Mouse (Mus musculus): ENCODE measurements around the gene Hrh1. TPM values are rescaled to one million over a fixed set of nuclear protein-coding genes. Genes with fewer than 3 reads are reported as not detected.
A peak's percentile ranks its signal among the peaks of the same experiment; 100 is the strongest.

Gene Hrh1
- polyA plus RNA-seq (2014; fragmentation: Nextera tagmentation; extraction: Ambion mirVana): 0.07 and 0.17 TPM in 2 replicates

GRCm38 (mm10) chr6:114397691-114398217 is at the start of gene Hrh1:
TSS of gene Hrh1 (plus strand) at chr6:114397936.
- peak; percentile 84 for ATAC-seq (ENCODE audit: low FRiP score)

DNA sequence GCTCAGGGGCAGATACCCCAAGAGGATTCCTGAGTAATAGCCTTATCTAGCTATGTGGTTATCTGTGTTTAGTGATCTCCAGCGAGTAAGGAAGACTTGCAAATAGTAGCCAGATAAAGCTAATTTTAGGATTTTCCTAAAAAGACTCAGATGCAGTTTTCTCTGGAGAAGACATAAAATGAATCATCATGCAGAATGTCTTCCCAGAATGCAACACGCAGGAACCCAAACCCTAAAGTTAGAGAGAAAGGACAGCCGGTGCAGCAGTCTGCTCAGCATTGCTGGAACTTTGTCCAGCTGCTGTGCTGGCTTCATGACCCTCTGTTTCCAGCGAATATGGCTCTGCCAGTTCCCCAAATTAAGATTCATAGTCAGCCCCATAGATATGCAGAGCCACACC is 43.1 kb upstream of the Hrh1 start:
- WGBS: 89% methylated on average over 4 of the region's 4 CpGs
- ATAC-seq (ENCODE audit: low FRiP score): no peak
- no peaks in the 10 kb centered on the region for H3K36me3 ChIP-seq (ENCODE audit: control insufficient read depth, insufficient read depth, low read length)

More at GRCm38 (mm10) chr6:114397691-114398217, at the start of gene Hrh1:
- Histone ChIP-seq H3K4me3 (ENCODE audit: low read depth, low read length) (peak within 1 kb of the TSS; percentile 52), H3K27me3 (ENCODE audit: control insufficient read depth, insufficient read depth, low read length) (peaks cover 41% of the 10 kb centered on the region), H3K4me2 (peak within 1 kb of the TSS; percentile 92), H3K9ac (ENCODE audit: low read length) (peak within 1 kb of the TSS; percentile 43), H3K27ac (ENCODE audit: low read depth, low read length) (no peak within 1 kb of the TSS), H3K4me1 (ENCODE audit: control insufficient read depth, insufficient read depth, low read length) (peaks cover 4% of the 10 kb centered on the region; the same call in 1 of the 2 replicates), H3K36me3 (ENCODE audit: control insufficient read depth, insufficient read depth, low read length) (no peaks in the 10 kb centered on the region), H3K9me3 (ENCODE audit: control insufficient read depth, low read length) (no peaks in the 10 kb centered on the region)
- DNase-seq (ENCODE audit: low spot score, missing footprints): peak; percentile 94
- 1% methylated on average over 47 of the region's 56 CpGs for WGBS

GRCm38 (mm10) chr6:114358171-114358570 is 39.6 kb upstream of the Hrh1 start:
- Histone ChIP-seq H3K4me3 (ENCODE audit: low read depth, low read length) (no peak overlapping the region), H3K4me2 (no peak overlapping the region), H3K9ac (ENCODE audit: low read length) (no peak overlapping the region), H3K27me3 (ENCODE audit: control insufficient read depth, insufficient read depth, low read length) (no peaks in the 10 kb centered on the region), H3K4me1 (ENCODE audit: control insufficient read depth, insufficient read depth, low read length) (no peaks in the 10 kb centered on the region), H3K36me3 (ENCODE audit: control insufficient read depth, insufficient read depth, low read length) (no peaks in the 10 kb centered on the region), H3K9me3 (ENCODE audit: control insufficient read depth, low read length) (no peaks in the 10 kb centered on the region), H3K27ac (ENCODE audit: low read depth, low read length) (no peak overlapping the region)
- DNase-seq (ENCODE audit: low spot score, missing footprints) (no peak), ATAC-seq (ENCODE audit: low FRiP score) (no peak)
- WGBS: 79% methylated on average over 3 of the region's 3 CpGs

More for the DNA sequence above, 43.1 kb upstream of the Hrh1 start:
- Histone ChIP-seq H3K9me3 (ENCODE audit: control insufficient read depth, low read length) (no peaks in the 10 kb centered on the region), H3K4me1 (ENCODE audit: control insufficient read depth, insufficient read depth, low read length) (no peaks in the 10 kb centered on the region), H3K27me3 (ENCODE audit: control insufficient read depth, insufficient read depth, low read length) (no peaks in the 10 kb centered on the region), H3K27ac (ENCODE audit: low read depth, low read length) (no peak overlapping the region), H3K4me2 (no peak overlapping the region), H3K4me3 (ENCODE audit: low read depth, low read length) (no peak overlapping the region), H3K9ac (ENCODE audit: low read length) (no peak overlapping the region)
- no peak for DNase-seq (ENCODE audit: low spot score, missing footprints)

DNA sequence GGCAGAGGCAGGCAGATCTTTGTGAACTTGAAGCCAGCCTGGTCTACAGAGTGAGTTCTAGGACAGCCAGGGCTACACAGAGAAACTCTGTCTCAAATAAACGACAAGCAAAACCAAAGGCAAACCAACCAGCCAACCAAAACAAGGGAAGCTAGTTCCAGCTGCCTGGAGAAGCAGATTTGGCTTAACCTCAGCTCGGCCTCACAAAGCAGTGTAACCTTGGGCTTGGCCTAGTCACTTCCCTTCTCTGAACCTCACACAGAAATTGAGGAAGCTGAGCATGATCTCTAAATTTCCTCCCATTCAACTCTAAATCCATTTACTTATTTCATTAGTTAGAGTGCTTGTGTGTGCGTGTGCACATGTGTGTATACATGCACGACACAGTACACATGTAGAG is 35.4 kb upstream of the Hrh1 start:
- 82% methylated on average over 4 of the region's 4 CpGs for WGBS
- ATAC-seq (ENCODE audit: low FRiP score): no peak
- H3K4me3 ChIP-seq (ENCODE audit: low read depth, low read length): no peak overlapping the region

GRCm38 (mm10) chr6:114363740-114364139 is 34.0 kb upstream of the Hrh1 start:
- 86% methylated on average over 8 of the region's 8 CpGs for WGBS
- DNase-seq (ENCODE audit: low spot score, missing footprints) (no peak), ATAC-seq (ENCODE audit: low FRiP score) (no peak)
- H3K27me3 ChIP-seq (ENCODE audit: control insufficient read depth, insufficient read depth, low read length): no peaks in the 10 kb centered on the region
- H3K9me3 ChIP-seq (ENCODE audit: control insufficient read depth, low read length): no peaks in the 10 kb centered on the region
- H3K36me3 ChIP-seq (ENCODE audit: control insufficient read depth, insufficient read depth, low read length): no peaks in the 10 kb centered on the region
- no peak overlapping the region for H3K9ac ChIP-seq (ENCODE audit: low read length)
- no peak overlapping the region for H3K4me3 ChIP-seq (ENCODE audit: low read depth, low read length)
- no peak overlapping the region for H3K4me2 ChIP-seq
- H3K27ac ChIP-seq (ENCODE audit: low read depth, low read length): no peak overlapping the region
- no peaks in the 10 kb centered on the region for H3K4me1 ChIP-seq (ENCODE audit: control insufficient read depth, insufficient read depth, low read length)

More for the DNA sequence above, 35.4 kb upstream of the Hrh1 start:
- no peak overlapping the region for H3K9ac ChIP-seq (ENCODE audit: low read length)
- no peak overlapping the region for H3K27ac ChIP-seq (ENCODE audit: low read depth, low read length)
- no peaks in the 10 kb centered on the region for H3K36me3 ChIP-seq (ENCODE audit: control insufficient read depth, insufficient read depth, low read length)
- H3K9me3 ChIP-seq (ENCODE audit: control insufficient read depth, low read length): no peaks in the 10 kb centered on the region
- no peaks in the 10 kb centered on the region for H3K27me3 ChIP-seq (ENCODE audit: control insufficient read depth, insufficient read depth, low read length)
- DNase-seq (ENCODE audit: low spot score, missing footprints): no peak
- H3K4me1 ChIP-seq (ENCODE audit: control insufficient read depth, insufficient read depth, low read length): no peaks in the 10 kb centered on the region
- H3K4me2 ChIP-seq: no peak overlapping the region

DNA sequence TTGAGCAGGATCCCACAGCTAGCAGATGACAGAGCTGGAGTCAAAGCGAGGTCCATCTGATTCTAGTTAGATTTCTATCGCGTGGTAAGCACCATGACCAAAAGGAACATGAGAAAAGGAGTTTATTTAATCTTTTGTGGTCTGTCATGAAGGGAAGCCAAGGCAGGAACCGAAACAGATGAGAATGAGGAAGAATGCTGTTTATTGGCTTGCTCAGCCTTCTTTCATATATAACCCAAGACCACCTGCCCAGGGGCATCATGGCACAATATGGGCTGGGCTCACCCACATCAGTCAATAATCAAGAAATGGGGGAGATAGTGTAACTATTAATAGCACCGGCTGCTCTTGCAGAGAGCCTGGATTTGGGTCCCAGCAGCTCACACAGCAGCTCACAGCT is 33.0 kb upstream of the Hrh1 start:
- H3K27me3 ChIP-seq (ENCODE audit: control insufficient read depth, insufficient read depth, low read length): no peaks in the 10 kb centered on the region
- ATAC-seq (ENCODE audit: low FRiP score): no peak
- H3K4me1 ChIP-seq (ENCODE audit: control insufficient read depth, insufficient read depth, low read length): no peaks in the 10 kb centered on the region
- no peak for DNase-seq (ENCODE audit: low spot score, missing footprints)
- no peaks in the 10 kb centered on the region for H3K9me3 ChIP-seq (ENCODE audit: control insufficient read depth, low read length)
- H3K9ac ChIP-seq (ENCODE audit: low read length): no peak overlapping the region
- no peaks in the 10 kb centered on the region for H3K36me3 ChIP-seq (ENCODE audit: control insufficient read depth, insufficient read depth, low read length)
- no peak overlapping the region for H3K4me3 ChIP-seq (ENCODE audit: low read depth, low read length)
- no peak overlapping the region for H3K4me2 ChIP-seq
- no peak overlapping the region for H3K27ac ChIP-seq (ENCODE audit: low read depth, low read length)
- 86% methylated on average over 5 of the region's 5 CpGs for WGBS

- no peak for DNase-seq (ENCODE audit: low spot score, missing footprints)
- Histone ChIP-seq H3K4me3 (ENCODE audit: low read depth, low read length) (no peak overlapping the region), H3K4me2 (no peak overlapping the region), H3K36me3 (ENCODE audit: control insufficient read depth, insufficient read depth, low read length) (no peaks in the 10 kb centered on the region), H3K9me3 (ENCODE audit: control insufficient read depth, low read length) (no peaks in the 10 kb centered on the region), H3K9ac (ENCODE audit: low read length) (no peak overlapping the region), H3K27me3 (ENCODE audit: control insufficient read depth, insufficient read depth, low read length) (no peaks in the 10 kb centered on the region), H3K27ac (ENCODE audit: low read depth, low read length) (no peak overlapping the region), H3K4me1 (ENCODE audit: control insufficient read depth, insufficient read depth, low read length) (no peaks in the 10 kb centered on the region)
- no peak for ATAC-seq (ENCODE audit: low FRiP score)
- WGBS: 69% methylated on average over 5 of the region's 5 CpGs
Observed at GRCm38 (mm10) chr6:114366191-114366590, 31.5 kb upstream of the Hrh1 start.

- Histone ChIP-seq H3K27ac (ENCODE audit: low read depth, low read length) (no peak overlapping the region), H3K36me3 (ENCODE audit: control insufficient read depth, insufficient read depth, low read length) (no peaks in the 10 kb centered on the region), H3K9ac (ENCODE audit: low read length) (no peak overlapping the region), H3K4me2 (no peak overlapping the region), H3K4me1 (ENCODE audit: control insufficient read depth, insufficient read depth, low read length) (no peaks in the 10 kb centered on the region), H3K9me3 (ENCODE audit: control insufficient read depth, low read length) (no peaks in the 10 kb centered on the region), H3K27me3 (ENCODE audit: control insufficient read depth, insufficient read depth, low read length) (no peaks in the 10 kb centered on the region), H3K4me3 (ENCODE audit: low read depth, low read length) (no peak overlapping the region)
- DNase-seq (ENCODE audit: low spot score, missing footprints): no peak
- 70% methylated on average over 6 of the region's 6 CpGs for WGBS
- ATAC-seq (ENCODE audit: low FRiP score): no peak
Observed at GRCm38 (mm10) chr6:114367681-114368080, 30.1 kb upstream of the Hrh1 start.

- Histone ChIP-seq H3K36me3 (ENCODE audit: control insufficient read depth, insufficient read depth, low read length) (no peaks in the 10 kb centered on the region), H3K27ac (ENCODE audit: low read depth, low read length) (no peak overlapping the region), H3K4me1 (ENCODE audit: control insufficient read depth, insufficient read depth, low read length) (no peaks in the 10 kb centered on the region), H3K4me3 (ENCODE audit: low read depth, low read length) (no peak overlapping the region), H3K27me3 (ENCODE audit: control insufficient read depth, insufficient read depth, low read length) (no peaks in the 10 kb centered on the region), H3K4me2 (no peak overlapping the region), H3K9ac (ENCODE audit: low read length) (no peak overlapping the region), H3K9me3 (ENCODE audit: control insufficient read depth, low read length) (no peaks in the 10 kb centered on the region)
- WGBS: 79% methylated on average over 6 of the region's 6 CpGs
- no peak for ATAC-seq (ENCODE audit: low FRiP score)
- DNase-seq (ENCODE audit: low spot score, missing footprints): no peak
Observed at GRCm38 (mm10) chr6:114368196-114368595, 29.5 kb upstream of the Hrh1 start.
